In genomic region chr15:96593866-96594265, GRCm38 (mm10) we compare ENCODE assay signal across 13 mouse cellular contexts. TPM values are rescaled to one million over a fixed set of nuclear protein-coding genes. Genes with fewer than 3 reads are reported as not detected.
A peak's percentile ranks its signal among the peaks of the same experiment; 100 is the strongest.
DNase-seq lines count a peak whose midpoint lies in the region; ATAC-seq lines count a peak whose summit lies in the region.
"Had no signal": no experiment of that assay in that cellular context is flagged by ENCODE, and none has a peak within 500 bp of the region (broad histone marks: within the 10 kb centered on the region; RNA-seq: fewer than 3 reads in every experiment).

No protein-coding gene starts in this region.

- H3K4me2 ChIP-seq in embryonic facial prominence, embryonic 12.5 days (replicated peaks) = no peak overlapping the region
- H3K4me2 ChIP-seq in kidney, embryonic 16.5 days (replicated peaks; ENCODE audit: low read depth, low read length) = no peak overlapping the region
- no peak overlapping the region for H3K4me2 ChIP-seq in limb, embryonic 15.5 days

- no peak for DNase-seq in embryonic facial prominence, embryonic 10.5 days (ENCODE audit: low spot score)
- DNase-seq in kidney, postnatal 10 days = no peak
- DNase-seq in MEL-GATA-1-ER (ENCODE audit: extremely low read depth, low read depth) (peak; percentile 8), MN1 (ENCODE audit: low spot score) (no peak)
- no peak for DNase-seq in frontal cortex, postnatal 14 days (ENCODE audit: low spot score in 2 of 2)
- DNase-seq: cerebellum, adult 18-20 months; heart, postnatal 4 days; kidney, postnatal 14 days; liver, postnatal 0 days had no signal

- peaks cover 33% of the 10 kb centered on the region for H3K36me3 ChIP-seq in embryonic facial prominence, embryonic 12.5 days
- peaks cover 96% of the 10 kb centered on the region for H3K36me3 ChIP-seq in embryonic facial prominence, embryonic 10.5 days (replicated peaks)
- H3K36me3 ChIP-seq in kidney, embryonic 16.5 days (ENCODE audit: insufficient read depth, low read length) = peaks cover 15% of the 10 kb centered on the region; the same call in 1 of the 2 replicates
- H3K36me3 ChIP-seq in limb, embryonic 15.5 days = peaks cover 16% of the 10 kb centered on the region
- H3K36me3 ChIP-seq: G1E had no signal

- no peak for ATAC-seq in embryonic facial prominence, embryonic 12.5 days (ENCODE audit: insufficient number of reproducible peaks, insufficient read depth, low FRiP score, low TSS enrichment)
- ATAC-seq in kidney, embryonic 16.5 days (ENCODE audit: low FRiP score, low TSS enrichment) = no peak
- no peak for ATAC-seq in limb, embryonic 15.5 days (ENCODE audit: insufficient number of reproducible peaks, low FRiP score, low TSS enrichment, low read depth)
- ATAC-seq: liver, postnatal 0 days had no signal

- H3K9ac ChIP-seq in embryonic facial prominence, embryonic 12.5 days = no peak overlapping the region
- H3K9ac ChIP-seq in kidney, embryonic 16.5 days (replicated peaks; ENCODE audit: low read length) = no peak overlapping the region
- H3K9ac ChIP-seq in limb, embryonic 15.5 days = no peak overlapping the region
- H3K9ac ChIP-seq: liver, postnatal 0 days had no signal

- no peak overlapping the region for H3K4me3 ChIP-seq in embryonic facial prominence, embryonic 12.5 days
- no peak overlapping the region for H3K4me3 ChIP-seq in embryonic facial prominence, embryonic 10.5 days
- no peak overlapping the region for H3K4me3 ChIP-seq in kidney, embryonic 16.5 days (ENCODE audit: low read length)
- H3K4me3 ChIP-seq in limb, embryonic 15.5 days = no peak overlapping the region

- H3K27me3 ChIP-seq in embryonic facial prominence, embryonic 12.5 days = no peaks in the 10 kb centered on the region
- no peaks in the 10 kb centered on the region for H3K27me3 ChIP-seq in embryonic facial prominence, embryonic 10.5 days (replicated peaks; ENCODE audit: low read depth, poor library complexity, severe bottlenecking)
- no peaks in the 10 kb centered on the region for H3K27me3 ChIP-seq in kidney, embryonic 16.5 days (ENCODE audit: insufficient read depth, low read length)
- H3K27me3 ChIP-seq in limb, embryonic 15.5 days = no peaks in the 10 kb centered on the region

- H3K9me3 ChIP-seq in embryonic facial prominence, embryonic 12.5 days = no peaks in the 10 kb centered on the region
- no peaks in the 10 kb centered on the region for H3K9me3 ChIP-seq in embryonic facial prominence, embryonic 10.5 days
- H3K9me3 ChIP-seq in kidney, embryonic 16.5 days (ENCODE audit: low read length) = no peaks in the 10 kb centered on the region
- H3K9me3 ChIP-seq in limb, embryonic 15.5 days = no peaks in the 10 kb centered on the region

- WGBS in embryonic facial prominence, embryonic 12.5 days = 85% methylated on average over 7 of the region's 7 CpGs
- WGBS in embryonic facial prominence, embryonic 10.5 days = 89% methylated on average over 7 of the region's 7 CpGs
- 68% methylated on average over 7 of the region's 7 CpGs for WGBS in kidney, embryonic 16.5 days
- WGBS in limb, embryonic 15.5 days = 57% methylated on average over 7 of the region's 7 CpGs

- H3K4me1 ChIP-seq in embryonic facial prominence, embryonic 12.5 days = peaks cover 21% of the 10 kb centered on the region
- peaks cover 17% of the 10 kb centered on the region for H3K4me1 ChIP-seq in embryonic facial prominence, embryonic 10.5 days
- H3K4me1 ChIP-seq in kidney, embryonic 16.5 days (ENCODE audit: insufficient read depth, low read length) = peaks cover 26% of the 10 kb centered on the region
- H3K4me1 ChIP-seq in limb, embryonic 15.5 days = peaks cover 20% of the 10 kb centered on the region

- H3K27ac ChIP-seq in embryonic facial prominence, embryonic 12.5 days = peak overlapping the region; percentile 77
- no peak overlapping the region for H3K27ac ChIP-seq in embryonic facial prominence, embryonic 10.5 days (replicated peaks)
- H3K27ac ChIP-seq in kidney, embryonic 16.5 days (ENCODE audit: low read length) = peak overlapping the region; percentile 28; the same call in 1 of the 2 replicates
- peak overlapping the region; percentile 40; the same call in 1 of the 2 replicates for H3K27ac ChIP-seq in limb, embryonic 15.5 days

RNA-seq across cellular contexts. Expression of gene Slc38a1, which starts 48.8 kb away (rescaled TPM):
- polyA plus RNA-seq in embryonic facial prominence, embryonic 12.5 days (2016; fragmentation: Nextera tagmentation; extraction: Ambion mirVana) = 89.6 and 93.6 TPM in 2 replicates
- polyA plus RNA-seq in embryonic facial prominence, embryonic 10.5 days (2016; fragmentation: Nextera tagmentation; extraction: Ambion mirVana) = 120 and 124 TPM in 2 replicates
- 62.4 and 75.7 TPM in 2 replicates for polyA plus RNA-seq in kidney, embryonic 16.5 days (2015; fragmentation: Nextera tagmentation; extraction: Ambion mirVana)
- 48.0 and 54.0 TPM in 2 replicates for polyA plus RNA-seq in limb, embryonic 15.5 days (2015; fragmentation: Nextera tagmentation; extraction: Ambion mirVana)
- polyA plus RNA-seq: G1E had no signal
